10 mouse cellular contexts compared by ENCODE assay signal in genomic region chr2:159002481-159003186, GRCm38 (mm10).
DNase-seq lines count a peak whose midpoint lies in the region; ATAC-seq lines count a peak whose summit lies in the region.
"Had no signal": no experiment of that assay in that cellular context is flagged by ENCODE, and none has a peak within 500 bp of the region (broad histone marks: within the 10 kb centered on the region; RNA-seq: fewer than 3 reads in every experiment).

No protein-coding gene starts in this region.

- ATAC-seq in liver, embryonic 11.5 days (replicated peaks; ENCODE audit: low FRiP score) = no peak
- no peak for ATAC-seq in liver, embryonic 12.5 days
- peak; percentile 87 for ATAC-seq in forebrain, embryonic 13.5 days
- ATAC-seq in limb, embryonic 12.5 days (ENCODE audit: insufficient number of reproducible peaks, insufficient read depth, low FRiP score, low TSS enrichment, low read depth) = no peak
- ATAC-seq in neural tube, embryonic 14.5 days (ENCODE audit: low read depth) = peak; percentile 72; the same call in 1 of the 2 replicates

- no peaks in the 10 kb centered on the region for H3K9me3 ChIP-seq in liver, embryonic 11.5 days (ENCODE audit: control insufficient read depth, low read length)
- no peaks in the 10 kb centered on the region for H3K9me3 ChIP-seq in liver, embryonic 12.5 days (replicated peaks)
- no peaks in the 10 kb centered on the region for H3K9me3 ChIP-seq in forebrain, embryonic 13.5 days (replicated peaks)
- H3K9me3 ChIP-seq in limb, embryonic 12.5 days = no peaks in the 10 kb centered on the region
- H3K9me3 ChIP-seq in neural tube, embryonic 14.5 days (ENCODE audit: control insufficient read depth, low read length) = no peaks in the 10 kb centered on the region

- no peak for DNase-seq in liver, embryonic 11.5 days (ENCODE audit: low spot score)
- DNase-seq in heart, postnatal 4 days = no peak
- DNase-seq in cerebellum, postnatal 25 days = no peak
- no peak for DNase-seq in cerebellum, adult 8-10 months
- DNase-seq: gastrocnemius, postnatal 10 days; thymus, postnatal 25 days had no signal

- H3K4me3 ChIP-seq in liver, embryonic 11.5 days (ENCODE audit: low read depth, low read length) = no peak overlapping the region
- no peak overlapping the region for H3K4me3 ChIP-seq in liver, embryonic 12.5 days
- H3K4me3 ChIP-seq in forebrain, embryonic 13.5 days = peak overlapping the region; percentile 15; the same call in 1 of the 2 replicates
- no peak overlapping the region; the same call in 1 of the 2 replicates for H3K4me3 ChIP-seq in limb, embryonic 12.5 days (replicated peaks)
- H3K4me3 ChIP-seq in neural tube, embryonic 14.5 days (ENCODE audit: low read depth, low read length) = no peak overlapping the region

- no peaks in the 10 kb centered on the region for H3K4me1 ChIP-seq in liver, embryonic 11.5 days (replicated peaks; ENCODE audit: control insufficient read depth, insufficient read depth, low read length)
- no peaks in the 10 kb centered on the region for H3K4me1 ChIP-seq in liver, embryonic 12.5 days
- H3K4me1 ChIP-seq in forebrain, embryonic 13.5 days = peaks cover 31% of the 10 kb centered on the region
- peaks cover 21% of the 10 kb centered on the region for H3K4me1 ChIP-seq in limb, embryonic 12.5 days (replicated peaks)
- H3K4me1 ChIP-seq in neural tube, embryonic 14.5 days (ENCODE audit: control insufficient read depth, insufficient read depth, low read length) = peaks cover 13% of the 10 kb centered on the region; the same call in 1 of the 2 replicates

- no peak overlapping the region for H3K27ac ChIP-seq in liver, embryonic 11.5 days (ENCODE audit: low read depth, low read length)
- H3K27ac ChIP-seq in liver, embryonic 12.5 days = no peak overlapping the region
- peak overlapping the region; percentile 68 for H3K27ac ChIP-seq in forebrain, embryonic 13.5 days
- 0 out of 2 replicates have a peak overlapping the region, but pooled peaks have one; percentile 30 for H3K27ac ChIP-seq in limb, embryonic 12.5 days
- 0 out of 2 replicates have a peak overlapping the region, but pooled peaks have one; percentile 12 for H3K27ac ChIP-seq in neural tube, embryonic 14.5 days (ENCODE audit: low read depth, low read length)

- H3K36me3 ChIP-seq in liver, embryonic 11.5 days (ENCODE audit: control insufficient read depth, insufficient read depth, low read length) = no peaks in the 10 kb centered on the region
- H3K36me3 ChIP-seq in liver, embryonic 12.5 days = no peaks in the 10 kb centered on the region
- no peaks in the 10 kb centered on the region for H3K36me3 ChIP-seq in forebrain, embryonic 13.5 days (ENCODE audit: poor library complexity, severe bottlenecking)
- H3K36me3 ChIP-seq in limb, embryonic 12.5 days = no peaks in the 10 kb centered on the region
- H3K36me3 ChIP-seq in neural tube, embryonic 14.5 days (ENCODE audit: control insufficient read depth, insufficient read depth, low read length) = no peaks in the 10 kb centered on the region

- no peak overlapping the region for H3K9ac ChIP-seq in liver, embryonic 11.5 days (ENCODE audit: low read depth, low read length)
- no peak overlapping the region for H3K9ac ChIP-seq in liver, embryonic 12.5 days
- peak overlapping the region; percentile 1; the same call in 1 of the 2 replicates for H3K9ac ChIP-seq in forebrain, embryonic 13.5 days
- H3K9ac ChIP-seq in limb, embryonic 12.5 days (replicated peaks) = no peak overlapping the region
- peak overlapping the region; percentile 16; the same call in 1 of the 2 replicates for H3K9ac ChIP-seq in neural tube, embryonic 14.5 days (replicated peaks; ENCODE audit: low read depth, low read length)

- WGBS in liver, embryonic 11.5 days = 55% methylated on average over 17 of the region's 17 CpGs
- 59% methylated on average over 17 of the region's 17 CpGs for WGBS in liver, embryonic 12.5 days (ENCODE audit: insufficient replicate concordance)
- WGBS in forebrain, embryonic 13.5 days = 2% methylated on average over 17 of the region's 17 CpGs
- 17% methylated on average over 17 of the region's 17 CpGs for WGBS in limb, embryonic 12.5 days
- 7% methylated on average over 17 of the region's 17 CpGs for WGBS in neural tube, embryonic 14.5 days

- H3K4me2 ChIP-seq in liver, embryonic 11.5 days = peak overlapping the region; percentile 15; the same call in 1 of the 2 replicates
- H3K4me2 ChIP-seq in liver, embryonic 12.5 days = no peak overlapping the region
- peak overlapping the region; percentile 48 for H3K4me2 ChIP-seq in forebrain, embryonic 13.5 days
- H3K4me2 ChIP-seq in limb, embryonic 12.5 days = peak overlapping the region; percentile 35
- H3K4me2 ChIP-seq in neural tube, embryonic 14.5 days (ENCODE audit: low read depth, low read length) = peak overlapping the region; percentile 41; the same call in 1 of the 2 replicates

- H3K27me3 ChIP-seq in liver, embryonic 11.5 days (replicated peaks; ENCODE audit: control insufficient read depth, insufficient read depth, low read length) = no peaks in the 10 kb centered on the region
- no peaks in the 10 kb centered on the region for H3K27me3 ChIP-seq in liver, embryonic 12.5 days (replicated peaks)
- no peaks in the 10 kb centered on the region for H3K27me3 ChIP-seq in forebrain, embryonic 13.5 days
- no peaks in the 10 kb centered on the region; the same call in 1 of the 2 replicates for H3K27me3 ChIP-seq in limb, embryonic 12.5 days
- no peaks in the 10 kb centered on the region for H3K27me3 ChIP-seq in neural tube, embryonic 14.5 days (ENCODE audit: control insufficient read depth, insufficient read depth, low read length)

Comparison
In these comparisons a context has a peak if more than half of its experiments do, and no peak if none do; other contexts are left out.
1. ATAC-seq: peak in forebrain, embryonic 13.5 days (single experiment) and neural tube, embryonic 14.5 days (single experiment); none in liver, embryonic 11.5 days (single experiment), liver, embryonic 12.5 days (single experiment) and limb, embryonic 12.5 days (single experiment).
2. H3K27ac ChIP-seq: peak in forebrain, embryonic 13.5 days (single experiment), limb, embryonic 12.5 days (single experiment) and neural tube, embryonic 14.5 days (single experiment); none in liver, embryonic 11.5 days (single experiment) and liver, embryonic 12.5 days (single experiment).
3. H3K9ac ChIP-seq: peak in forebrain, embryonic 13.5 days (single experiment) and neural tube, embryonic 14.5 days (single experiment); none in liver, embryonic 11.5 days (single experiment), liver, embryonic 12.5 days (single experiment) and limb, embryonic 12.5 days (single experiment).